Mouse (Mus musculus): ENCODE data around the gene H2afj. TPM values are rescaled to one million over a fixed set of nuclear protein-coding genes. Genes with fewer than 3 reads are reported as not detected.

Gene H2afj
- total and polyA plus RNA-seq, 3 experiments: 29.4 to 49.4 (median 30.1) TPM

DNA sequence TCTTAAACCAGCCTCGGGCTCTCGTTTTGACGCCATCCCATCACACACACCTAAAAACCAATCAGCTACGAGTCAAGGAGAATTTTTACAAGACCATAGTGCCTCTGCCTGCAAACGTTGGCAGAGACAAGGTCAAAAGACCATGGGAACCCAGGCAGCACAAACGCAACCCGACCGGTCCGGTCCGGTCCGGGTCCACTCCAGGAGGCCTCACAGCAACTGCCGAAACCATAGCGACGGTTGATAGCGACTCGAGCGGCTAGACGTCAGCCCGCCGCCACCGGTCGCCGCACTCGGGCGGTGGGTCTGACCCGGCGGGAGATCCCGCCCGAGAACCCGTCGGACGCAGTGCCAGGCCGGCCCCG, 19.5 kb downstream of the H2afj start, which contains the start of gene BC049715:
Gene BC049715 (plus strand): TSS at position 111 of the 365 bp plus-strand sequence.
- Histone ChIP-seq H3K4me1 (ENCODE audit: control insufficient read depth, insufficient read depth, low read length) (peaks cover 1% of the 10 kb centered on the region), H3K79me2 (replicated peaks; ENCODE audit: control insufficient read depth, insufficient read depth, low read length) (peaks cover 2% of the 10 kb centered on the region), H3K9ac (ENCODE audit: low read depth, low read length) (peak within 1 kb of the TSS; percentile 98), H3K27ac (peak within 1 kb of the TSS; percentile 92), H3K27me3 (ENCODE audit: control insufficient read depth, insufficient read depth, low read length) (no peaks in the 10 kb centered on the region), H3K36me3 (ENCODE audit: control insufficient read depth, insufficient read depth, low read length) (peaks cover 9% of the 10 kb centered on the region), H3K4me3 (peak within 1 kb of the TSS; percentile 91)
- no peak for DNase-seq
- intact Hi-C loops (cut with DNase I): loop anchor here (1.0 to 10.0 kb wide), 2 partner anchors 23 to 1813 kb away; partner anchors contain the start of genes Ddx47 and Hist4h4
- WGBS: under 1% methylated on average over 34 of the region's 34 CpGs
- no peak for TF ChIP-seq CTCF (IDR thresholded peaks at IDR 0.05)
- no peak for TF ChIP-seq POLR2A (IDR thresholded peaks at IDR 0.05; ENCODE audit: insufficient read depth, low read depth, low read length)
- no peak for TF ChIP-seq EP300 (IDR thresholded peaks at IDR 0.05; ENCODE audit: insufficient read depth, low read depth, low read length)

DNA sequence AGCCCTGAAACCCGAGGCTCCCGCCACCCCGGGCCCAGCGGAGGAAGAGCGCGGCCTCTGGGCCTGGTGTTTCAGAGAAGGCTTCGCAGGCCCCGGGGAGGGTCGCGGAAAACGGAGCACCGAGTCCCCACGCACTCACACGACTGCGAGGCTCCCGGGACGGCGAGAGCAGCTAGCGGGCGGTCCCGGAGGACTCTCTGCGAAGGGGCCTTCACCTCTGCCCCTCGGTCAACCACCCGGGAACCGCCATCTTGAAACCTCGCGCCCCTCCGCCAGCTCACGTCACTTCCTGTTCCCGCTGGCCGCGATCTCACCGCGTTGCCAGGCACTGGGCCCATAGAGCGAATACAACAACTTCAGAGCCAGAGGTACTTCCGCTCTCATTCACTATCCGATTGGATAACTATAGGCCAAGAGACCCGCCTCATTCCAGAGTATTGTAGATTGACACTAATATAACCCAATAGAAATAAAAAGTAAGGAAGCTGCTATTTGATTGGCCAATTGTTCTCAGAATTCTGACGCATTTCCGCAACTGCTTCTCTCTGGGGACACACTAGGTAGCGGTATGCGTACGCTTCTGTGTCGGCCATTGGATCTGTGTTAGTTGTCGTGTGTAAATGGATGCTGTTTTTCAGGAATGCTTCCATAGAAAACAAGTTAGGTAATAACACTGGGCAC, 20.0 kb downstream of the H2afj start, which contains the start of gene Wbp11:
Gene Wbp11 (minus strand): TSS at position 353 of the 681 bp plus-strand sequence.
- DNase-seq: peak; percentile 96
- H3K4me3 ChIP-seq: peak within 1 kb of the TSS; percentile 91
- peaks cover 2% of the 10 kb centered on the region for H3K79me2 ChIP-seq (replicated peaks; ENCODE audit: control insufficient read depth, insufficient read depth, low read length)
- intact Hi-C loops (cut with DNase I): loop anchor here (1.0 to 10.0 kb wide), 2 partner anchors 24 to 1813 kb away; partner anchors contain the start of genes Ddx47 and Hist4h4
- peak within 1 kb of the TSS; percentile 98 for H3K9ac ChIP-seq (ENCODE audit: low read depth, low read length)
- H3K27ac ChIP-seq: peak within 1 kb of the TSS; percentile 92
- peaks cover 1% of the 10 kb centered on the region for H3K4me1 ChIP-seq (ENCODE audit: control insufficient read depth, insufficient read depth, low read length)
- under 1% methylated on average over 45 of the region's 45 CpGs for WGBS
- TF ChIP-seq POLR2A (IDR thresholded peaks at IDR 0.05; ENCODE audit: insufficient read depth, low read depth, low read length) (peak; percentile 95), EP300 (IDR thresholded peaks at IDR 0.05; ENCODE audit: insufficient read depth, low read depth, low read length) (peak; percentile 69; the same call in 1 of the 2 replicates), CTCF (IDR thresholded peaks at IDR 0.05) (peak; percentile 53)
- H3K27me3 ChIP-seq (ENCODE audit: control insufficient read depth, insufficient read depth, low read length): no peaks in the 10 kb centered on the region
- H3K36me3 ChIP-seq (ENCODE audit: control insufficient read depth, insufficient read depth, low read length): peaks cover 9% of the 10 kb centered on the region

DNA sequence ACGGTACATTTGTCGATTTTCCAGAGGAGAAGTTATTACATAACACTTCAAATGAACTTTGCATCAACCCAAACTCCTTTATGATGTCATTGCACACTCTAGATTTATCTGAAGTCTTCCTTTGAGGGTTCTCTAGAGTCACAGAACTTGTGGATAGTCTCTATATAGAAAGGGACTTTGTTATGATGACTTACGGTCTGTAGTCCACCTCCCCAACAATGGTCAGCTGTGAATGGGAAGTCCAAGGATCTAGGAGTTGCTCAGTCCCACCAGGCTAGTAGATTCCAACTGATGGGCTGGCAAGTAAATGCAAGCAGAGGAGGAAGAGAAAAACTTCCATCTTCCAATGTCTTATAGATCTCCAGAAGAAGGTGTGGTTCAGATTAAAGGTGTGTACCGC, 20.6 kb downstream of the H2afj start:
- TF ChIP-seq CTCF (IDR thresholded peaks at IDR 0.05): no peak
- TF ChIP-seq EP300 (IDR thresholded peaks at IDR 0.05; ENCODE audit: insufficient read depth, low read depth, low read length): no peak
- TF ChIP-seq POLR2A (IDR thresholded peaks at IDR 0.05; ENCODE audit: insufficient read depth, low read depth, low read length): no peak
- H3K27me3 ChIP-seq (ENCODE audit: control insufficient read depth, insufficient read depth, low read length): no peaks in the 10 kb centered on the region

DNA sequence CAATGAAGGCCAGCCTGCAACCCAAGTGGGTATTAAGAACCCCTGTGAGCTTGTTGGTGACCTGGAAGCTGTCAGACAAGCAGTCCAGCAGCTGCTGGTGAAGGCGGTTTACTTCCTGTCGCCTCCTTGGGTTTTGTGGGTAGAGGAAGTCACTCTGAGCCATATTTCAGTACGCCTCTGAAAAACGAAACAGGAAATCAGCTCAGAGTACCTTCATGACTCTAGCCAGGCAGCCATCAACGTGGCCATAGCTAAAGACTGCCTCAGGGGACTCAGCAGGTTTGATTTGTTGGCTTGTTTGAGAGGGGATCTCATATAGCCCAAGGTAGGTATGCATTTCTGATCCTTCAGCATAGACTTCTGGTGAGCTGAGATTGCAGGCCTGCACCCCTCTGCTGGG, 23.7 kb downstream of the H2afj start:
- no peak overlapping the region for H3K27ac ChIP-seq
- H3K9ac ChIP-seq (ENCODE audit: low read depth, low read length): no peak overlapping the region
- intact Hi-C loops (cut with DNase I): loop anchor here (2.0 kb wide), 1 partner anchor 21 kb away; no protein-coding TSS in a partner anchor
- peaks cover 2% of the 10 kb centered on the region for H3K79me2 ChIP-seq (replicated peaks; ENCODE audit: control insufficient read depth, insufficient read depth, low read length)
- no peak for DNase-seq
- WGBS: 48% methylated on average over 5 of the region's 5 CpGs
- H3K36me3 ChIP-seq (ENCODE audit: control insufficient read depth, insufficient read depth, low read length): peaks cover 3% of the 10 kb centered on the region
- H3K4me3 ChIP-seq: no peak overlapping the region
- H3K4me1 ChIP-seq (ENCODE audit: control insufficient read depth, insufficient read depth, low read length): no peaks in the 10 kb centered on the region
- TF ChIP-seq POLR2A (IDR thresholded peaks at IDR 0.05; ENCODE audit: insufficient read depth, low read depth, low read length) (no peak), EP300 (IDR thresholded peaks at IDR 0.05; ENCODE audit: insufficient read depth, low read depth, low read length) (no peak)
- H3K27me3 ChIP-seq (ENCODE audit: control insufficient read depth, insufficient read depth, low read length): no peaks in the 10 kb centered on the region

More for the DNA sequence above, 20.6 kb downstream of the H2afj start:
- Histone ChIP-seq H3K27ac (peak overlapping the region; percentile 86), H3K36me3 (ENCODE audit: control insufficient read depth, insufficient read depth, low read length) (peaks cover 9% of the 10 kb centered on the region), H3K4me3 (peak overlapping the region; percentile 54), H3K79me2 (replicated peaks; ENCODE audit: control insufficient read depth, insufficient read depth, low read length) (peaks cover 2% of the 10 kb centered on the region), H3K4me1 (ENCODE audit: control insufficient read depth, insufficient read depth, low read length) (peaks cover 1% of the 10 kb centered on the region), H3K9ac (ENCODE audit: low read depth, low read length) (no peak overlapping the region)
- intact Hi-C loops (cut with DNase I): loop anchor here (10.0 kb wide), 1 partner anchor 1814 kb away; the partner anchor contains the start of gene Ddx47
- 31% methylated on average over 4 of the region's 4 CpGs for WGBS
- no peak for DNase-seq

DNA sequence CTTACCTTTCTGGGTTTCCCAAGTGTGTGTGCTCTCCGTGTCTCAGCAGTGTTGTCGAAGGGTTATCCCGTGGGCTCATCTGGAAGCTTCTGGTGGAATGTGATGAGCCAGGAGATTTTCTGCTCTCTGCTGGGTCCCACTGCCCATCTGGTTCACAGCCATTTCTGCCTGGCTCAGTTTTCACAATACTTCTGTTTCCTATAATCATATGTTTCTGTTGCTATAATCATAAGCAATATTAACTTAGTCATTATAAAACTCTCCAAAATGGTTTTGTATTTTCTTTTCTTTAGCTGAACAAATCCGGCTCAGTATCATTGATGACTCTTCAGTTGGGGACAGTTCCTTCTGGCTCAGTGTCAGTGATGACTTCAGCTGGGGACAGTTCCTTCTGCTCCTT, 27.3 kb downstream of the H2afj start, which contains the start of gene Smco3:
Gene Smco3 (minus strand): TSS at position 101 of the 400 bp plus-strand sequence.
- H3K79me2 ChIP-seq (replicated peaks; ENCODE audit: control insufficient read depth, insufficient read depth, low read length): no peaks in the 10 kb centered on the region
- intact Hi-C loops (cut with DNase I): no loop called here
- H3K9ac ChIP-seq (ENCODE audit: low read depth, low read length): no peak within 1 kb of the TSS
- no peaks in the 10 kb centered on the region for H3K36me3 ChIP-seq (ENCODE audit: control insufficient read depth, insufficient read depth, low read length)
- H3K4me1 ChIP-seq (ENCODE audit: control insufficient read depth, insufficient read depth, low read length): peaks cover 1% of the 10 kb centered on the region; the same call in 1 of the 2 replicates
- no peaks in the 10 kb centered on the region for H3K27me3 ChIP-seq (ENCODE audit: control insufficient read depth, insufficient read depth, low read length)
- WGBS: 44% methylated on average over 4 of the region's 4 CpGs
- DNase-seq: no peak
- H3K4me3 ChIP-seq: no peak within 1 kb of the TSS
- H3K27ac ChIP-seq: no peak within 1 kb of the TSS
- TF ChIP-seq POLR2A (IDR thresholded peaks at IDR 0.05; ENCODE audit: insufficient read depth, low read depth, low read length): no peak
- TF ChIP-seq CTCF (IDR thresholded peaks at IDR 0.05): no peak
- no peak for TF ChIP-seq EP300 (IDR thresholded peaks at IDR 0.05; ENCODE audit: insufficient read depth, low read depth, low read length)

DNA sequence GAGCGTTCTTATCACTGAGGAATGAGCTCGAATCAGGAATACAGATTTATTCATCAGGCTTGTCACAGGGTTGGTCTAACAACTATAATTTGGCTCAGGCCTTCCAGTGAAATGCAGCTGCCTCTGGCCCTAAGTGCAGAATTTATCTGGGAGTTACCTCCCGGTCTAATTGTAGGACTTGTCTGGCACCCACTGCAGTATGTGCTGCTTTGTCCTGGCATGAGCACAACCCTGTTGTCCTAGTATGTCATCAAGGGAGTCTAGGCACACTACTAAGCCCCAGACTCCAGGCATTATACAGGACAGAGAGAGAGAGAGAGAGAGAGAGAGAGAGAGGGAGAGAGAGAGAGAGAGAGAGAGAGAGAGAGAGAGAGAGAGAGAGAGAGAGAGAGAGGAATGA, 29.3 kb downstream of the H2afj start:
- intact Hi-C loops (cut with DNase I): no loop called here
- H3K27ac ChIP-seq: no peak overlapping the region
- H3K36me3 ChIP-seq (ENCODE audit: control insufficient read depth, insufficient read depth, low read length): no peaks in the 10 kb centered on the region
- H3K27me3 ChIP-seq (ENCODE audit: control insufficient read depth, insufficient read depth, low read length): no peaks in the 10 kb centered on the region
- H3K4me1 ChIP-seq (ENCODE audit: control insufficient read depth, insufficient read depth, low read length): peaks cover 1% of the 10 kb centered on the region; the same call in 1 of the 2 replicates
- TF ChIP-seq CTCF (IDR thresholded peaks at IDR 0.05): no peak
- TF ChIP-seq POLR2A (IDR thresholded peaks at IDR 0.05; ENCODE audit: insufficient read depth, low read depth, low read length): no peak
- no peak for TF ChIP-seq EP300 (IDR thresholded peaks at IDR 0.05; ENCODE audit: insufficient read depth, low read depth, low read length)
- no peaks in the 10 kb centered on the region for H3K79me2 ChIP-seq (replicated peaks; ENCODE audit: control insufficient read depth, insufficient read depth, low read length)
- no peak overlapping the region for H3K9ac ChIP-seq (ENCODE audit: low read depth, low read length)
- 49% methylated on average over 3 of the region's 3 CpGs for WGBS
- no peak for DNase-seq
- H3K4me3 ChIP-seq: no peak overlapping the region
